Mouse (Mus musculus) cerebellum, postnatal 36 days (tissue): ENCODE measurements at regions not wholly inside any gene's neighbourhood (a gene's known extent, or its start where the extent isn't known, plus 50 kb on each side); places are given as distances from the start of the nearest gene placed in this dataset.
A peak's percentile ranks its signal among the peaks of the same experiment; 100 is the strongest.

Experiments
- DNase-seq, 2 experiments: peaks; one replicate each; pipeline ENCODE4 v3.0.0; 2021 to 2022; ENCODE audit warnings: mixed read lengths in 2 of 2

GRCm38 (mm10) chrX:47330969-47331368, 561.8 kb downstream of the Smarca1 start:
- no peak for DNase-seq

- peak in 1 of 2 experiments; percentile 2 for DNase-seq
Observed at GRCm38 (mm10) chrX:47328817-47329216, 564.0 kb downstream of the Smarca1 start.

- DNase-seq = no peak
Observed at GRCm38 (mm10) chrX:47315810-47316209, 577.0 kb downstream of the Smarca1 start.

- no peak for DNase-seq
Observed at GRCm38 (mm10) chrX:47307140-47307539, 585.6 kb downstream of the Smarca1 start.

GRCm38 (mm10) chrX:47303547-47303946, 589.2 kb downstream of the Smarca1 start:
- DNase-seq = no peak

- peak; percentile 2 to 21 for DNase-seq
Observed at GRCm38 (mm10) chrX:47292548-47293147, 600.1 kb downstream of the Smarca1 start.
